Mouse (Mus musculus) limb, embryonic 12.5 days (tissue): Measurements from ENCODE around the gene Azin2. TPM values are rescaled to one million over a fixed set of nuclear protein-coding genes. Genes with fewer than 3 reads are reported as not detected.

Source experiments
- ATAC-seq: fragments of 200-750 bp; cut with Nextera tagmentation; 2 replicates; pipeline ENCODE4 v1.8.0; 2017; ENCODE audit warnings: low read depth, moderate TSS enrichment; ENCODE audit not compliant: insufficient number of reproducible peaks, insufficient read depth, low FRiP score, low TSS enrichment
- H3K27ac ChIP-seq: fragments of 300-500 bp; sonication (generic); 2 replicates; pipeline ENCODE4 v1.5.1; 2016; ENCODE audit warnings: mild to moderate bottlenecking, moderate library complexity
- H3K27me3 ChIP-seq: fragments of 300-500 bp; sonication (generic); 2 replicates; pipeline ENCODE4 v1.6.1; 2016; ENCODE audit warnings: mild to moderate bottlenecking, moderate library complexity
- H3K36me3 ChIP-seq: fragments of 300-500 bp; sonication (generic); 2 replicates; pipeline ENCODE4 v1.6.1; 2016; ENCODE audit warnings: mild to moderate bottlenecking, moderate library complexity
- H3K4me1 ChIP-seq: fragments of 300-500 bp; sonication (generic); replicated peaks from 2 replicates; pipeline ENCODE4 v1.6.1; 2016
- H3K4me2 ChIP-seq: fragments of 300-500 bp; sonication (generic); 2 replicates; pipeline ENCODE4 v1.6.1; 2016; ENCODE audit warnings: mild to moderate bottlenecking, moderate library complexity
- H3K4me3 ChIP-seq: fragments of 300-500 bp; sonication (generic); replicated peaks from 2 replicates; pipeline ENCODE4 v1.5.1; 2016; ENCODE audit warnings: mild to moderate bottlenecking
- H3K9ac ChIP-seq: fragments of 300-500 bp; sonication (generic); replicated peaks from 2 replicates; pipeline ENCODE4 v1.6.1; 2016; ENCODE audit warnings: mild to moderate bottlenecking, moderate library complexity
- H3K9me3 ChIP-seq: fragments of 300-500 bp; sonication (generic); 2 replicates; pipeline ENCODE4 v1.6.1; 2016; ENCODE audit warnings: mild to moderate bottlenecking, moderate library complexity
- WGBS: fragments of 180-500 bp; shearing (Covaris S2); methylation state at CpG from one replicate; pipeline ENCODE4 v1.1.7; 2016; 5-methylcytosine and 5-hydroxymethylcytosine counted together
- polyA plus RNA-seq: library from polyadenylated mRNA; unstranded; fragments of >200 nt; fragmentation: Nextera tagmentation; extraction: Ambion mirVana; gene quantifications from 2 replicates; pipeline ENCODE4 v1.2.1, GENCODE M21; 2016

The Azin2 gene
- polyA plus RNA-seq, 1 experiment from 2014 or later = 22.4 TPM

- Histone ChIP-seq H3K4me3 (no peak overlapping the region), H3K4me2 (no peak overlapping the region), H3K9me3 (no peaks in the 10 kb centered on the region), H3K36me3 (no peaks in the 10 kb centered on the region), H3K27me3 (no peaks in the 10 kb centered on the region), H3K4me1 (no peaks in the 10 kb centered on the region), H3K27ac (no peak overlapping the region), H3K9ac (no peak overlapping the region)
- ATAC-seq = no peak
- 62% methylated on average over 7 of the region's 7 CpGs for WGBS
These were observed 29.5 kb downstream of the Azin2 start for GRCm38 (mm10) chr4:128932783-128933182.

DNA sequence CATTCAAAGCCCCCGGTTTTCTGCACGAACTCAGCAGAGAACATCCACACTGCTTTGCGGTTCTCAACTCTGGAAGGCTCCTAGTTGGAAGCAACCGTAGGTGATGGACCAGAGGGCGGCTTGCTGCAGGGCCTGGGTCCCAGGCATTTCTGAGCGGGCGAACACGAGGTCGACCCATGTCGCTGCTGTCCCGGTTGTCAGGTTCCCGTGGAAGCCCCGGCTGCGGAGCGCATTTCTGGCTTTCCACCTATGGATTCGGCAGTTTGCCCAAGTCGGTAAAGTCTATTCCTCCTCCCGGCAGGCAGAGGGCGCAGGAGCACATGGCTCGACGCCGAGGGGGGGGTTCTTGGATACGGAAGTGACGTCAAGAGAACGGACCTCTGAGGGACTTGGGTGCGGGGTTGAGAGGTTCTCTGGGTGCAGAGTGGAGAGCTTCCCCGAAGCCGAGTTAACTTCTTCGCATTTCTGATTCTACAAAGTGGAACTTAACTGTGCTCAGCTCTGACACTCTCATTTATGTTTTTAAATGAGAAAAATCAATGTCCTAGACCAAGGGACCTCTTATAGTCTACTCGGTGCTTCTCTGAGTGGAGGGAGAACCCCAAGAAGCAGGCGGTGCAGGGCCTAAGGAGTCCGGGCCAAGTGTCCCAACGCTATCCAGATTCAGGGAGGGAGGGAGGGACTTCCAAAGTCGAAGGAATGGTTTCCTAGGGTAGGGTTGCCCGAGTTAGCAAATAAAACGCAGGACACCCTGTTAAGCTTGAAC is 37.2 kb downstream of the Azin2 start:
- WGBS = 15% methylated on average over 36 of the region's 36 CpGs
- peak overlapping the region; percentile 82 for H3K4me2 ChIP-seq
- H3K27me3 ChIP-seq = peaks cover 12% of the 10 kb centered on the region
- peak; percentile 66 for ATAC-seq
- H3K9ac ChIP-seq = peak overlapping the region; percentile 60
- no peak overlapping the region for H3K27ac ChIP-seq
- no peaks in the 10 kb centered on the region for H3K36me3 ChIP-seq
- H3K9me3 ChIP-seq = no peaks in the 10 kb centered on the region
- peak overlapping the region; percentile 40 for H3K4me3 ChIP-seq
- peaks cover 8% of the 10 kb centered on the region; the same call in 1 of the 2 replicates for H3K4me1 ChIP-seq

DNA sequence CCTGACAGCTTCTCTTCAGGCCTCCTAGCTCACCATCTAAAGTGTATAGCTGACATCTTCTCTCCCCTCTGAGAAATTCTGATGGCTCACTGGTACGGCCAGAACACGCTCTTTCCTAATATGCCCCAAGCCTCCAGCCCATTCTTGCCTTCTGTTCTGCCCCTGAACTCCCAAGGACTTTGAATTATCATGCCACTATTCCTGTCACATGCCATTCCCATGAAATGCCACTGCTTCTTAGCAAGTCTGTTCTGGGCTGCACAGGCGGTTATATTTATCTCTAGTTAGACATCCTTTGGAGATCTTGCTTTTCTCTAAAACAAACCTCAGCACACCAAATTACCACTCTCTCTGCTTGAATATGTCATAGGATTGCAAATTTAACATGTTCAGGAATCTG is 38.6 kb downstream of the Azin2 start:
- 93% methylated on average over 3 of the region's 3 CpGs for whole genome bisulfite sequencing
- H3K4me2 ChIP-seq = no peak overlapping the region

DNA sequence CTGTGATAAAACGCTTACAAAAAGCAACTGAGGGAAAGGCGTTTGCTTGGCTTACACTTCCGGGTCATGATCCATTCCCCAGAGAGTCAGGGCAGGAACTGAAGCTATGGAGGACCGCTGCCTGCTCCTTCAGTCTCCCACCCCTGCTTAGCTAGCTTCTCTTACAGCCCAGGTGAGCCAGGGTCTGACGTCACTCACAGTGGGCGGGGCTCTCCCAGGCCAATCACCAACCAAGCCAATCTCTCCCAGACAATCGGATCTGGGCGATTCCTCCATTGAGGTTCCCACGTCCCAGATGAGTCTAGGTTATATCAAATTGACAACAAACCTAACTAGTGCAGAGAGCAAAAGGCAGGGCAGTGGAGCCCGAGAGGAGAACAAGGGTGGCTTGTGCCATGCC is 43.1 kb downstream of the Azin2 start:
- no peak for ATAC-seq
- H3K36me3 ChIP-seq = no peaks in the 10 kb centered on the region
- no peak overlapping the region for H3K9ac ChIP-seq
- H3K4me3 ChIP-seq = no peak overlapping the region
- peaks cover 6% of the 10 kb centered on the region; the same call in 1 of the 2 replicates for H3K27me3 ChIP-seq
- H3K27ac ChIP-seq = no peak overlapping the region
- H3K4me1 ChIP-seq = peaks cover 7% of the 10 kb centered on the region; the same call in 1 of the 2 replicates
- H3K9me3 ChIP-seq = no peaks in the 10 kb centered on the region
- 21% methylated on average over 10 of the region's 10 CpGs for WGBS
- H3K4me2 ChIP-seq = no peak overlapping the region

More for the DNA sequence above, 38.6 kb downstream of the Azin2 start:
- Histone ChIP-seq H3K27me3 (peaks cover 12% of the 10 kb centered on the region), H3K9me3 (no peaks in the 10 kb centered on the region), H3K4me3 (no peak overlapping the region), H3K27ac (no peak overlapping the region), H3K36me3 (no peaks in the 10 kb centered on the region), H3K9ac (no peak overlapping the region), H3K4me1 (peaks cover 8% of the 10 kb centered on the region; the same call in 1 of the 2 replicates)
- no peak for ATAC-seq

DNA sequence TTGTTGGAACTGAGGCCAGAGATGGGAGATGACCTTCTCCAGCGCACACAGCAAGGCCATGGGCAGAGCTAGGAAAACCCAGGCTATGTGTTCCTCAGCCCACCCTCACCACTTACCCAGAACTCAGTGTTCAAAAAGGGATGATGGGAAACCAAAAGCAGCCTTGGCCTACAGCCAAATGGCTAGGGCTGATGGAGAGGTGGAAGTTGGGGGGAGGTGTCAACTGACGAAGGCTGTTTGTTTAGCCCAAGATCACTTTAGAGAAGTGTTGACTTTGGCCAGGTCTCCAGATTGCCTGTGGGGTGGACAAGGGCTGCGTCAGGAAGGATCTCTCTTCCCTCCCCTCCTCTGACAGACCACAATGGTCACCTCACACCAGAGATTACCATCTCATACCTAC is 44.1 kb downstream of the Azin2 start:
- Histone ChIP-seq H3K27ac (no peak overlapping the region), H3K27me3 (peaks cover 6% of the 10 kb centered on the region; the same call in 1 of the 2 replicates), H3K9me3 (no peaks in the 10 kb centered on the region), H3K36me3 (no peaks in the 10 kb centered on the region), H3K4me3 (no peak overlapping the region), H3K9ac (no peak overlapping the region), H3K4me1 (peaks cover 7% of the 10 kb centered on the region; the same call in 1 of the 2 replicates), H3K4me2 (no peak overlapping the region)
- ATAC-seq = no peak
- WGBS = 44% methylated on average over 3 of the region's 3 CpGs

DNA sequence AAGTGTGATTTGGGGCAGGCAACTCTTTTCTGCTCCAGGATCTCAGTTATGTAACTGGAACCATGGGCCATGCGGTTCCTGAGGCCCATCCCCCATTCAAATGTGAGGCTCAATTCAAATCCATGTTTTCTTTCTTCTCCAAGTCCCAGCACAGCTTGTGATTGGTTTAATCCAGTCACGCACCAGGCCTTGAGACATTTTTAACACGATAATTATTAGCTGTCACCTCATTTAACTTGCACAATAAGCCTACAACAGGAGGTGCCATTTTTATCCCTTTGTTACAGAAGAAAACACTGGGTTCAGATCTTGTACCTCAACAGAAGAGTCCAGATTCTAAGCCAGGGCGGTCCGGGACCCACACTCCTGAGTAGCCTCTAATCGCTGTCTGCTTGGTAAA is 44.5 kb downstream of the Azin2 start:
- no peaks in the 10 kb centered on the region for H3K36me3 ChIP-seq
- H3K9me3 ChIP-seq = no peaks in the 10 kb centered on the region
- no peak overlapping the region for H3K9ac ChIP-seq
- no peak overlapping the region for H3K27ac ChIP-seq
- no peak overlapping the region for H3K4me2 ChIP-seq
- 84% methylated on average over 6 of the region's 6 CpGs for WGBS
- H3K27me3 ChIP-seq = peaks cover 6% of the 10 kb centered on the region; the same call in 1 of the 2 replicates
- peaks cover 7% of the 10 kb centered on the region; the same call in 1 of the 2 replicates for H3K4me1 ChIP-seq
- no peak for ATAC-seq
- H3K4me3 ChIP-seq = no peak overlapping the region

DNA sequence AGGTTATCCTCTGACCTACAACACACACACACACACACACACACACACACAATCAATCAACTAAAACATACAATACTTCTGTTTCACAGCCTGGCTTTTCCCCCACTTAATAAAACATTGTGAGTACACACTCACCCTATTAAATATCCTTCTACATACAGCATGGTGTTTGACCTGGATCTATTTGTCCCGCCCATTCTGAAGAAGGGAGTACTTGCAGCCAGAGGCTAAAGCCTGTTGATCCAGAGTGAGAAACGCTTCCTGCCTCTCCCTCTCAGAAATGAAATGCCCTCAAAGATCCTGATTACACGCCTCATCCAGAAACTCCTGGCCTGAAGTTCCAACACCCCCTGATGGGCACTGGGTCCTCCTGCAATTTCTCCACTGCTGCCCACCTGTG is 45.1 kb downstream of the Azin2 start:
- Histone ChIP-seq H3K4me3 (no peak overlapping the region), H3K27me3 (peaks cover 6% of the 10 kb centered on the region; the same call in 1 of the 2 replicates), H3K9me3 (no peaks in the 10 kb centered on the region), H3K27ac (no peak overlapping the region), H3K4me1 (peaks cover 7% of the 10 kb centered on the region; the same call in 1 of the 2 replicates), H3K36me3 (no peaks in the 10 kb centered on the region), H3K4me2 (no peak overlapping the region), H3K9ac (no peak overlapping the region)
- 68% methylated on average over 3 of the region's 3 CpGs for WGBS
- no peak for ATAC-seq

DNA sequence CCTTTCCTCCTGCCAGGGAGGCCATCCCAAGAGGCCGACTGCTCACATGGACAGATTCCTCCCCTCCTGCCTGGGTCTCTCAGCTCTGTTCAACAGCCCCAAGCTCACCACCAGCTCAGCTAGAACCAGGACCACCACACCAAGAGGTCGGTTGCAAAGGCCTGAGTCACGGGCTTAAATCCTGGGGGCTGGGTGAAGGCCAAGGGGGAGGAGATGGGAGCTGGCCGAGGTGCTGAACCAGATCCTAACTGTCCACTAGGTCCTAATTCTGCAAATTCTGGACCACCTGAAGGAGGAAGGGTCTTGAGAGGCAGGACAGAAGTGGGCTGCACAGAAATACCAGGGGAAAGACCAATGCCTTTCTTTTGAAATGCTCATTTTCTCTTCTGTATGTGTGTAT is 48.4 kb downstream of the Azin2 start:
- Histone ChIP-seq H3K9ac (no peak overlapping the region), H3K4me1 (peaks cover 7% of the 10 kb centered on the region; the same call in 1 of the 2 replicates), H3K4me3 (no peak overlapping the region), H3K9me3 (no peaks in the 10 kb centered on the region), H3K27me3 (no peaks in the 10 kb centered on the region), H3K27ac (no peak overlapping the region), H3K36me3 (peaks cover 24% of the 10 kb centered on the region), H3K4me2 (no peak overlapping the region)
- ATAC-seq = no peak
- 19% methylated on average over 4 of the region's 4 CpGs for WGBS

GRCm38 (mm10) chr4:128912085-128912484 is 50.2 kb downstream of the Azin2 start:
- Histone ChIP-seq H3K4me2 (no peak overlapping the region), H3K36me3 (peaks cover 24% of the 10 kb centered on the region), H3K27me3 (no peaks in the 10 kb centered on the region), H3K4me1 (peaks cover 6% of the 10 kb centered on the region; the same call in 1 of the 2 replicates), H3K27ac (no peak overlapping the region), H3K4me3 (no peak overlapping the region), H3K9ac (no peak overlapping the region), H3K9me3 (no peaks in the 10 kb centered on the region)
- WGBS = 86% methylated on average over 10 of the region's 10 CpGs
- ATAC-seq = no peak

GRCm38 (mm10) chr4:128910276-128911063 is 51.8 kb downstream of the Azin2 start:
- H3K27me3 ChIP-seq = no peaks in the 10 kb centered on the region
- H3K4me3 ChIP-seq = no peak overlapping the region
- H3K9me3 ChIP-seq = no peaks in the 10 kb centered on the region
- WGBS = 77% methylated on average over 8 of the region's 8 CpGs
- ATAC-seq = no peak
- peaks cover 24% of the 10 kb centered on the region for H3K36me3 ChIP-seq
- H3K4me1 ChIP-seq = peaks cover 22% of the 10 kb centered on the region
- H3K4me2 ChIP-seq = no peak overlapping the region
- H3K9ac ChIP-seq = no peak overlapping the region
- no peak overlapping the region for H3K27ac ChIP-seq

DNA sequence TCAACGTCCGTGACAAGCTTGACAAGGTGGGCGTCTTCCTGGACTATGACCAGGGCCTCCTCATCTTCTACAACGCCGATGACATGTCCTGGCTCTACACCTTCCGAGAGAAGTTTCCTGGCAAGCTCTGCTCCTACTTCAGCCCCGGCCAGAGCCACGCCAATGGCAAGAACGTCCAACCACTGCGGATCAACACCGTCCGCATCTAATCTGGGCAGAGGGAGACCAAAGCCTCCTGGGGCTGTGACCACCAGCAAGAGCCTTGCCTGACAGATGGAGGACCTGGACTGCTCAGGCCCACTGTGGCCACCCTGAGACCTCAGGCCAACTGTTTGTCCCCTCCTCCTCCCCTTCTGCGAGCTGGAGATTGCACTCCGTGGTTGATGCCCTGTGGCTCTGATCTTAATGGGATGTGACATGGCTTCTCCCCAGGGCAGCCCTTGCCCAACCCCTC is 52.8 kb downstream of the Azin2 start:
- Histone ChIP-seq H3K27me3 (no peaks in the 10 kb centered on the region), H3K4me3 (no peak overlapping the region), H3K4me1 (peaks cover 33% of the 10 kb centered on the region), H3K36me3 (peaks cover 24% of the 10 kb centered on the region), H3K9me3 (no peaks in the 10 kb centered on the region), H3K4me2 (no peak overlapping the region), H3K27ac (no peak overlapping the region), H3K9ac (no peak overlapping the region)
- no peak for ATAC-seq
- 90% methylated on average over 14 of the region's 14 CpGs for WGBS
